Comparison of ENCODE assay signal across 7 mouse cellular contexts in the genomic region with DNA sequence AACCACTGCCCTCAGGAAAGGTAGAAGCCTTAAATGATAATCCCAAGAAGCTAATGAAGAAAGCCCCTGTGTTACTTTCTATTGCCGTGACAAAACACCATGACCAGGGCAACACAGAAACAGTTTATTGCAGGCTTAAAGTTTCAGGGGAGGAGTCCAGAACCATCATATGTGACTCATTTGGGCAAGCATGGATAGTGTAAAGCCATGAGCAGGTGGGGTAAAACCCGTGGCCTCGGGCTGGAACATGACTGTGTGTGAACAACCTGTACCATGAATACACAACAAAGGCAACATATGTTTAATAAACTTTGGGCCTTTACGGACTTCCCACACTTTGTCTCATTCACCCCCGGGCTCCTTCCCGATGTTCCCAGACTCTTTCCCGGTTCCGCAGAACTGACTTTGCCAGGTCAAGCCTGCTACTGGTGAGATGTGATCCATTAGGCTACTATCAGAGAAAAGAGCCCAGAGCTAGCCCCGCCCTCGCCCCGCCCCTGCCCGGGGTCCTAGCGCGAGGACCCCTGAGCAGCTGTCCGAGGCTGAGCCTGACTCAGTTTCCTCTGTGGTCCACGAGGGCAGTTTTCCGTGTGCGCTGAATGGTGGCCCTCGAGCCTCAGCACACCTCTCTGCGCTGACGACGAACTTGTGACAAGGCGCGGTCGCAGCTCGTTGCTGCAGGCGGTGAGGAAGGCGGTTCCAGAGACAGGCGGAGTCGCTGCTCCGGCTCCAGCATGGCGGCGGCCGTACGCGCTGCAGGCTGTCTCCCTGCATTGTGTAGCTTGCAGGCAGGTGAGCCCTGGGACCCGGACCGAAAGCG. TPM values are rescaled to one million over a fixed set of nuclear protein-coding genes. Genes with fewer than 3 reads are reported as not detected.
DNase-seq lines count a peak whose midpoint lies in the region; ATAC-seq and TF ChIP-seq lines count a peak whose summit lies in the region.

Zfp661 (minus strand) TSS at position 401 of the 820 bp plus-strand sequence.
Mrps5 (plus strand) TSS at position 529 of the 820 bp plus-strand sequence.

- H3K9me3 ChIP-seq in embryonic facial prominence, embryonic 10.5 days, result no peaks in the 10 kb centered on the region
- no peaks in the 10 kb centered on the region for H3K9me3 ChIP-seq in intestine, postnatal 0 days (ENCODE audit: control insufficient read depth)
- no peaks in the 10 kb centered on the region for H3K9me3 ChIP-seq in midbrain, embryonic 12.5 days

- peak within 1 kb of the TSS; percentile 95 for H3K4me3 ChIP-seq in embryonic facial prominence, embryonic 10.5 days
- H3K4me3 ChIP-seq in intestine, postnatal 0 days (ENCODE audit: low read depth, low read length), result peak within 1 kb of the TSS; percentile 99
- peak within 1 kb of the TSS; percentile 89 for H3K4me3 ChIP-seq in midbrain, embryonic 12.5 days
- peak within 1 kb of the TSS; percentile 78 for H3K4me3 ChIP-seq in small intestine, adult 2 months (ENCODE audit: low read depth, low read length)

- H3K27me3 ChIP-seq in embryonic facial prominence, embryonic 10.5 days (replicated peaks; ENCODE audit: low read depth, poor library complexity, severe bottlenecking), result no peaks in the 10 kb centered on the region
- H3K27me3 ChIP-seq in intestine, postnatal 0 days (replicated peaks; ENCODE audit: control insufficient read depth, insufficient read depth, low read length), result no peaks in the 10 kb centered on the region
- peaks cover 4% of the 10 kb centered on the region; the same call in 1 of the 2 replicates for H3K27me3 ChIP-seq in midbrain, embryonic 12.5 days
- H3K27me3 ChIP-seq in small intestine, adult 2 months (ENCODE audit: control insufficient read depth, insufficient read depth, low read length), result no peaks in the 10 kb centered on the region

- 5% methylated on average over 39 of the region's 39 CpGs for WGBS in embryonic facial prominence, embryonic 10.5 days
- WGBS in intestine, postnatal 0 days, result 3% methylated on average over 39 of the region's 39 CpGs
- whole genome bisulfite sequencing in midbrain, embryonic 12.5 days, result 5% methylated on average over 39 of the region's 39 CpGs
- WGBS in small intestine, adult 2 months, result 2% methylated on average over 39 of the region's 39 CpGs

- intact Hi-C loops in left cerebral cortex, postnatal 4 days (cut with DNase I), result no loop called here

- peak; percentile 72 for ATAC-seq in intestine, postnatal 0 days
- peak; percentile 88 for ATAC-seq in midbrain, embryonic 12.5 days (ENCODE audit: low FRiP score, low read depth)

- peak; percentile 36; the same call in 1 of the 2 replicates for TF ChIP-seq POLR2A in small intestine, adult 2 months (IDR thresholded peaks at IDR 0.05; ENCODE audit: low read depth, low read length)

- TF ChIP-seq CTCF in intestine, postnatal 0 days (IDR thresholded peaks at IDR 0.05; ENCODE audit: low read depth), result no peak; the same call in 1 of the 2 replicates
- no peak for TF ChIP-seq CTCF in small intestine, adult 2 months (IDR thresholded peaks at IDR 0.05; ENCODE audit: extremely low read depth, insufficient read length, insufficient replicate concordance, low read depth, low read length)

- H3K4me2 ChIP-seq in intestine, postnatal 0 days (replicated peaks; ENCODE audit: low read depth), result peak within 1 kb of the TSS; percentile 77
- H3K4me2 ChIP-seq in midbrain, embryonic 12.5 days (replicated peaks), result peak within 1 kb of the TSS; percentile 69

- peaks cover 13% of the 10 kb centered on the region for H3K36me3 ChIP-seq in embryonic facial prominence, embryonic 10.5 days (replicated peaks)
- no peaks in the 10 kb centered on the region for H3K36me3 ChIP-seq in intestine, postnatal 0 days (ENCODE audit: control insufficient read depth, insufficient read depth)
- peaks cover 12% of the 10 kb centered on the region for H3K36me3 ChIP-seq in midbrain, embryonic 12.5 days
- 0 out of 2 replicates have a peak, but pooled peaks cover 3% of the 10 kb centered on the region for H3K36me3 ChIP-seq in small intestine, adult 2 months (ENCODE audit: control insufficient read depth, insufficient read depth, low read length)

- H3K9ac ChIP-seq in intestine, postnatal 0 days (ENCODE audit: low read depth, low read length), result peak within 1 kb of the TSS; percentile 87
- peak within 1 kb of the TSS; percentile 77 for H3K9ac ChIP-seq in midbrain, embryonic 12.5 days (replicated peaks)

- H3K27ac ChIP-seq in embryonic facial prominence, embryonic 10.5 days (replicated peaks), result peak within 1 kb of the TSS; percentile 99
- peak within 1 kb of the TSS; percentile 94 for H3K27ac ChIP-seq in intestine, postnatal 0 days (ENCODE audit: low read depth, low read length)
- H3K27ac ChIP-seq in midbrain, embryonic 12.5 days (replicated peaks), result peak within 1 kb of the TSS; percentile 90
- H3K27ac ChIP-seq in small intestine, adult 2 months (ENCODE audit: insufficient read depth, low read depth, low read length), result peak within 1 kb of the TSS; percentile 98

- H3K4me1 ChIP-seq in embryonic facial prominence, embryonic 10.5 days, result peaks cover 44% of the 10 kb centered on the region
- peaks cover 8% of the 10 kb centered on the region; the same call in 1 of the 2 replicates for H3K4me1 ChIP-seq in intestine, postnatal 0 days (replicated peaks; ENCODE audit: control insufficient read depth, insufficient read depth, low read length)
- peaks cover 32% of the 10 kb centered on the region for H3K4me1 ChIP-seq in midbrain, embryonic 12.5 days
- peaks cover 11% of the 10 kb centered on the region; the same call in 1 of the 2 replicates for H3K4me1 ChIP-seq in small intestine, adult 2 months (ENCODE audit: control insufficient read depth, insufficient read depth, insufficient read length, low read length)

- peak; percentile 93 for DNase-seq in adrenal gland, postnatal 10 days
- DNase-seq in embryonic facial prominence, embryonic 10.5 days (ENCODE audit: low spot score), result peak; percentile 92
- DNase-seq in gonadal fat pad, adult 2 months (ENCODE audit: low read depth), result peak; percentile 59
- peak; percentile 88 for DNase-seq in left cerebral cortex, postnatal 4 days

RNA-seq across cellular contexts. Expression of gene Zfp661, which starts in this region (rescaled TPM):
- 1 to 10 TPM; 3.0 to 4.3 TPM for total RNA-seq in adrenal gland, postnatal 10 days (2021)
- polyA plus RNA-seq in embryonic facial prominence, embryonic 10.5 days (2016; fragmentation: Nextera tagmentation; extraction: Ambion mirVana), result 7.8 TPM in 2 replicates
- polyA plus RNA-seq in gonadal fat pad, adult 2 months (2012; rRNA removed), result 4.1 TPM in 2 replicates
- 0.99 and 1.1 TPM in 2 replicates for polyA plus RNA-seq in intestine, postnatal 0 days (2015; fragmentation: Nextera tagmentation; extraction: Ambion mirVana)
- 1 to 10 TPM; 9.2 to 9.5 TPM for total RNA-seq in left cerebral cortex, postnatal 4 days (2021)
- polyA plus RNA-seq in midbrain, embryonic 12.5 days (2016; fragmentation: Nextera tagmentation; extraction: Ambion mirVana), result 9.4 TPM in 2 replicates
- polyA plus RNA-seq in small intestine, adult 2 months (2012; rRNA removed), result 0.62 and 0.66 TPM in 2 replicates

RNA-seq across cellular contexts. Expression of gene Mrps5, which starts in this region (rescaled TPM):
- 100 to 1,000 TPM; 137 to 159 TPM for total RNA-seq in adrenal gland, postnatal 10 days (2021)
- 171 and 177 TPM in 2 replicates for polyA plus RNA-seq in embryonic facial prominence, embryonic 10.5 days (2016; fragmentation: Nextera tagmentation; extraction: Ambion mirVana)
- 37.3 and 44.0 TPM in 2 replicates for polyA plus RNA-seq in gonadal fat pad, adult 2 months (2012; rRNA removed)
- polyA plus RNA-seq in intestine, postnatal 0 days (2015; fragmentation: Nextera tagmentation; extraction: Ambion mirVana), result 65.9 and 71.0 TPM in 2 replicates
- total RNA-seq in left cerebral cortex, postnatal 4 days (2021), result 100 to 1,000 TPM; 106 TPM
- 151 and 168 TPM in 2 replicates for polyA plus RNA-seq in midbrain, embryonic 12.5 days (2016; fragmentation: Nextera tagmentation; extraction: Ambion mirVana)
- polyA plus RNA-seq in small intestine, adult 2 months (2012; rRNA removed), result 28.1 and 31.2 TPM in 2 replicates

Comparison
In these comparisons a context has a peak if more than half of its experiments do, and no peak if none do; other contexts are left out.
1. Peak in every context shown above with its lines: DNase-seq, ATAC-seq, H3K4me3 ChIP-seq and H3K27ac ChIP-seq.